Mouse (Mus musculus): Measurements from ENCODE around the gene Sbk1. TPM values are rescaled to one million over a fixed set of nuclear protein-coding genes. Genes with fewer than 3 reads are reported as not detected.
A peak's percentile ranks its signal among the peaks of the same experiment; 100 is the strongest.

Gene Sbk1
- polyA plus RNA-seq, 1 experiment from 2014 or later = 247 TPM

- ATAC-seq (ENCODE audit: low read depth) = 0 out of 2 replicates have a peak, but pooled peaks have one; percentile 36
- peak overlapping the region; percentile 12; the same call in 1 of the 2 replicates for H3K9ac ChIP-seq
- WGBS = 5% methylated on average over 6 of the region's 6 CpGs
- H3K27me3 ChIP-seq = peaks cover 5% of the 10 kb centered on the region; the same call in 1 of the 2 replicates
- H3K4me2 ChIP-seq = peak overlapping the region; percentile 21
- H3K9me3 ChIP-seq = no peaks in the 10 kb centered on the region
- no peak overlapping the region for H3K27ac ChIP-seq (replicated peaks)
- peak overlapping the region; percentile 19; the same call in 1 of the 2 replicates for H3K4me3 ChIP-seq
- H3K4me1 ChIP-seq (replicated peaks) = peaks cover 10% of the 10 kb centered on the region
- no peaks in the 10 kb centered on the region for H3K36me3 ChIP-seq
Measured at GRCm38 (mm10) chr7:126248088-126248487, 24.3 kb upstream of the Sbk1 start.

DNA sequence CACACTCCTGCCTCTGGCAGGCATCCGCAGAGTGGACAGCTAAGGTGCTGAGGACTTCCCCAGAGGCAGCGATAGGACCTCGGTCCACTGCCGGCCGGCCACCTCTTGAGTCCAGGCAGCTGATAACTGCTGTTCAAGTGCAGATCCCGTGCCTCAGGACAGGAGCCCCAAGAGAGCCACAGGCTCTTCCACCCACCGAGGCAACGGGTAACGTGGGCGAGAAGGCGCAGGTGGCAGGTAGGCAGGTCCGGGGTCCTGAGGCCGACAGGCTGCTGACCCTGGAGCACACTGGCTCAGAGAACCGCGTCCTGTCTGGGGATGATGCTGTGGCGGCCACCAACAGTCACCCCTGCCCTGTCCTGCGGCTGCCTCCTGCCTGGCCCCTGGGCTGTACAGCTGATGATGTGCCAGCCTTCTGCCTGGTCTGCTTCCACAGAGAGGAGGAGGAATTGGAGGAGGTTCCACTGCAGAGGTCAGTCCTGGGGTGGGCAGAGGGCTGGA lies 23.7 kb upstream of the Sbk1 start:
- Histone ChIP-seq H3K27me3 (peaks cover 5% of the 10 kb centered on the region; the same call in 1 of the 2 replicates), H3K4me1 (replicated peaks) (peaks cover 10% of the 10 kb centered on the region), H3K4me2 (peak overlapping the region; percentile 21), H3K4me3 (peak overlapping the region; percentile 19; the same call in 1 of the 2 replicates), H3K36me3 (no peaks in the 10 kb centered on the region), H3K9ac (peak overlapping the region; percentile 12; the same call in 1 of the 2 replicates), H3K27ac (replicated peaks) (no peak overlapping the region), H3K9me3 (no peaks in the 10 kb centered on the region)
- 46% methylated on average over 17 of the region's 17 CpGs for WGBS
- ATAC-seq (ENCODE audit: low read depth) = no peak

DNA sequence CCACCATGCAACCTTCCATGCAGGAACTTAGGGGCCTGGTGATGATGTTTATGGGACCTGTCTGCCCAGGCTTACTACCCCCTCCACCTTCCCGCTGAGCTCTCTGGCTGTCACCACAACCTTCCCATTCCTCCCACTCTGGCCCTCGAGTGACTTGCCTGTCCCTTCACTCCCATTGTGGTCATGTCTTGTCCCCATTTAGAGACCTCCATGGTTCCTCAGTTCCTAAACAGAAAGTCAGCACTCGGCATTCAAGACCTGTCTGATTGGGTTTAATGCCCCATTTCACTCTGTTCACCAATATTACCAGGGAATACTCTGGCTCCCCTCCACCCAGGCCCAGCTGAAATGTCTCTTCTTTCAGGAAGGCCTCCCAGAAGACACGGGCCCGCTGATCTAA lies 23.3 kb upstream of the Sbk1 start:
- Histone ChIP-seq H3K27ac (replicated peaks) (no peak overlapping the region), H3K9me3 (no peaks in the 10 kb centered on the region), H3K36me3 (no peaks in the 10 kb centered on the region), H3K4me3 (peak overlapping the region; percentile 19; the same call in 1 of the 2 replicates), H3K27me3 (peaks cover 5% of the 10 kb centered on the region; the same call in 1 of the 2 replicates), H3K4me1 (replicated peaks) (peaks cover 10% of the 10 kb centered on the region), H3K9ac (no peak overlapping the region), H3K4me2 (peak overlapping the region; percentile 21; the same call in 1 of the 2 replicates)
- no peak for ATAC-seq (ENCODE audit: low read depth)
- WGBS = 79% methylated on average over 5 of the region's 5 CpGs

DNA sequence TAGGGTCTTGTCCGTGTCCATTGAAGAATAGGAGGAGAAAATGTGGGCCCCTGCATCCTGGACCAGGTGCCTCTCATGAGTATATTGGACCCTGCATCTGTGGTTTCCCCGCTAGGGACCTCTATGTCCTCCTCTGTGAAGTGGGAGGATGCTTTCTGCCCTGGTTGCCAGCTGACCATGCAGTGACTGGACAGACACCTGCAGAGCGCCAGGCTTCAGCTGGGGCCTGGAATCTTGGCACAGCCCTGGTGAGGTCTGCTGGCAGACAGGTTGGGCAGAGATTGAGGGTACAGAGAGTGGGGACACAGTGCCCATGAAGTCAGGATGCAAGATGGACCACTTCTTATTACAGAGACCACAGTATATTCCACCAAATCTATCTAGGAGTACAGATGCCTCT lies 22.4 kb upstream of the Sbk1 start:
- Histone ChIP-seq H3K36me3 (no peaks in the 10 kb centered on the region), H3K4me3 (no peak overlapping the region), H3K9ac (no peak overlapping the region), H3K27ac (replicated peaks) (no peak overlapping the region), H3K9me3 (no peaks in the 10 kb centered on the region), H3K4me1 (replicated peaks) (peaks cover 10% of the 10 kb centered on the region), H3K27me3 (peaks cover 5% of the 10 kb centered on the region; the same call in 1 of the 2 replicates), H3K4me2 (0 out of 2 replicates have a peak overlapping the region, but pooled peaks have one; percentile 5)
- 79% methylated on average over 3 of the region's 3 CpGs for WGBS
- no peak for ATAC-seq (ENCODE audit: low read depth)

DNA sequence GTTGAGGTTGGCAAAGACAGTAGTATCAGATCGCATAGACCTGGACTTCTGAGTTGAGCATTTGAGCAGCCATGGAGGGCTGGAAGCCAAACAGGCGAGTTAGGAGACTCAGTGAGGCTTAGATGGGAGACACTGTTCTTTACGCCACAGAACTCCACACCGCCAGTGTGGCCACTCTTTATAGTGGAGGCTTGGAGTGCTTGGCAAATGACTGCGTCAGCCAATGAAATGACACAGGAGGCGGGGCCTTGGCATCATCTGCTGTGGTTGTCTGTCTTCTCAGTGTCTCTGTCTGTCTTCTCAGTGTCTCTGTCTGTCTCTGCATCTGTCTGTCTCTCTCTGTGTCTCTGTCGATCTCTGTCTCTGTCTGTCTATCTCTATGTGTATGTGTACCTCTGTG lies 21.9 kb upstream of the Sbk1 start:
- no peak for ATAC-seq (ENCODE audit: low read depth)
- peaks cover 10% of the 10 kb centered on the region for H3K4me1 ChIP-seq (replicated peaks)
- H3K4me3 ChIP-seq = no peak overlapping the region
- no peaks in the 10 kb centered on the region for H3K9me3 ChIP-seq
- no peak overlapping the region for H3K4me2 ChIP-seq
- no peak overlapping the region for H3K27ac ChIP-seq (replicated peaks)
- no peak overlapping the region for H3K9ac ChIP-seq
- H3K36me3 ChIP-seq = no peaks in the 10 kb centered on the region
- 73% methylated on average over 7 of the region's 7 CpGs for WGBS
- peaks cover 5% of the 10 kb centered on the region; the same call in 1 of the 2 replicates for H3K27me3 ChIP-seq

DNA sequence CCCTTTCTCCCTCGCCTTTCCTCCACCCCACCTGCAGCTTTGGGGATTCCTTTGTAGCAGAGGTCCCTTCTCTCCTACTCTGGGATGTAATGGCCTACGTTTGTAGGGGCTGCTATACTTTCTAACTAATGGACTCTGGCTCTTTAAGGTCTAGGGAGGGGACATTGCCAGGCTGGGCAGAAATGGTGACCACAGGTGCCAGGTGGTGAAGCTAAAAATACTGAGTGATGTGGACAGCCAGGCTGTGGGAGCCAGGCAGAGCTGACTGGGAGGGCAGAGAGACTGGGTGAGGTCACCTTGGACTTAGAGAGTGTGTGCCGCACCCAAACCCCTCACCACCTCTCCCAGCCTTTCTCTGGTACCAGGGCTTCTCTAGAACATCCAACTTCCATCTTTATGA lies 20.7 kb upstream of the Sbk1 start:
- Histone ChIP-seq H3K4me1 (replicated peaks) (peaks cover 10% of the 10 kb centered on the region), H3K4me2 (no peak overlapping the region), H3K4me3 (no peak overlapping the region), H3K27ac (replicated peaks) (no peak overlapping the region), H3K9me3 (no peaks in the 10 kb centered on the region), H3K27me3 (peaks cover 5% of the 10 kb centered on the region; the same call in 1 of the 2 replicates), H3K36me3 (no peaks in the 10 kb centered on the region), H3K9ac (no peak overlapping the region)
- ATAC-seq (ENCODE audit: low read depth) = no peak
- WGBS = 67% methylated on average over 3 of the region's 3 CpGs

- no peak overlapping the region for H3K27ac ChIP-seq (replicated peaks)
- no peaks in the 10 kb centered on the region for H3K9me3 ChIP-seq
- no peak for ATAC-seq (ENCODE audit: low read depth)
- H3K4me3 ChIP-seq = no peak overlapping the region
- H3K4me1 ChIP-seq (replicated peaks) = peaks cover 10% of the 10 kb centered on the region
- 79% methylated on average over 5 of the region's 5 CpGs for WGBS
- H3K9ac ChIP-seq = no peak overlapping the region
- peaks cover 5% of the 10 kb centered on the region; the same call in 1 of the 2 replicates for H3K27me3 ChIP-seq
- H3K4me2 ChIP-seq = no peak overlapping the region
- no peaks in the 10 kb centered on the region for H3K36me3 ChIP-seq
Measured at GRCm38 (mm10) chr7:126252230-126252629, 20.2 kb upstream of the Sbk1 start.

GRCm38 (mm10) chr7:126260280-126261210 lies 11.9 kb upstream of the Sbk1 start:
- H3K4me1 ChIP-seq (replicated peaks) = peaks cover 13% of the 10 kb centered on the region
- H3K27me3 ChIP-seq = peaks cover 11% of the 10 kb centered on the region
- H3K36me3 ChIP-seq = no peaks in the 10 kb centered on the region
- H3K4me2 ChIP-seq = no peak overlapping the region
- 9% methylated on average over 18 of the region's 18 CpGs for WGBS
- H3K9me3 ChIP-seq = no peaks in the 10 kb centered on the region
- H3K9ac ChIP-seq = 0 out of 2 replicates have a peak overlapping the region, but pooled peaks have one; percentile 22
- H3K27ac ChIP-seq (replicated peaks) = no peak overlapping the region
- peak; percentile 51 for ATAC-seq (ENCODE audit: low read depth)
- no peak overlapping the region for H3K4me3 ChIP-seq

GRCm38 (mm10) chr7:126261823-126262222 lies 10.6 kb upstream of the Sbk1 start:
- Histone ChIP-seq H3K9me3 (no peaks in the 10 kb centered on the region), H3K27me3 (peaks cover 11% of the 10 kb centered on the region), H3K4me2 (no peak overlapping the region), H3K4me1 (replicated peaks) (peaks cover 25% of the 10 kb centered on the region), H3K9ac (no peak overlapping the region), H3K4me3 (no peak overlapping the region), H3K27ac (replicated peaks) (no peak overlapping the region), H3K36me3 (no peaks in the 10 kb centered on the region)
- 76% methylated on average over 4 of the region's 4 CpGs for WGBS
- ATAC-seq (ENCODE audit: low read depth) = no peak

- WGBS = 15% methylated on average over 7 of the region's 7 CpGs
- no peak overlapping the region for H3K9ac ChIP-seq
- H3K27me3 ChIP-seq = peaks cover 13% of the 10 kb centered on the region
- peak; percentile 30; the same call in 1 of the 2 replicates for ATAC-seq (ENCODE audit: low read depth)
- no peaks in the 10 kb centered on the region for H3K36me3 ChIP-seq
- H3K27ac ChIP-seq (replicated peaks) = no peak overlapping the region
- H3K4me2 ChIP-seq = no peak overlapping the region
- H3K4me1 ChIP-seq (replicated peaks) = peaks cover 33% of the 10 kb centered on the region
- no peaks in the 10 kb centered on the region for H3K9me3 ChIP-seq
- no peak overlapping the region for H3K4me3 ChIP-seq
Measured at GRCm38 (mm10) chr7:126263964-126264363, 8.5 kb upstream of the Sbk1 start.

GRCm38 (mm10) chr7:126265949-126266348 lies 6.5 kb upstream of the Sbk1 start:
- Histone ChIP-seq H3K27me3 (peaks cover 13% of the 10 kb centered on the region), H3K4me2 (no peak overlapping the region), H3K9me3 (no peaks in the 10 kb centered on the region), H3K27ac (replicated peaks) (peak overlapping the region; percentile 43; the same call in 1 of the 2 replicates), H3K4me3 (no peak overlapping the region), H3K9ac (no peak overlapping the region), H3K36me3 (no peaks in the 10 kb centered on the region), H3K4me1 (replicated peaks) (peaks cover 38% of the 10 kb centered on the region)
- WGBS = 38% methylated on average over 9 of the region's 9 CpGs
- peak; percentile 71 for ATAC-seq (ENCODE audit: low read depth)

GRCm38 (mm10) chr7:126266372-126266870 lies 6.0 kb upstream of the Sbk1 start:
- no peak overlapping the region for H3K9ac ChIP-seq
- H3K36me3 ChIP-seq = no peaks in the 10 kb centered on the region
- H3K27ac ChIP-seq (replicated peaks) = peak overlapping the region; percentile 43; the same call in 1 of the 2 replicates
- H3K4me1 ChIP-seq (replicated peaks) = peaks cover 43% of the 10 kb centered on the region
- WGBS = 62% methylated on average over 4 of the region's 4 CpGs
- no peak overlapping the region for H3K4me2 ChIP-seq
- no peak overlapping the region for H3K4me3 ChIP-seq
- no peaks in the 10 kb centered on the region for H3K9me3 ChIP-seq
- peaks cover 13% of the 10 kb centered on the region for H3K27me3 ChIP-seq
- no peak for ATAC-seq (ENCODE audit: low read depth)
